In the genomic region with DNA sequence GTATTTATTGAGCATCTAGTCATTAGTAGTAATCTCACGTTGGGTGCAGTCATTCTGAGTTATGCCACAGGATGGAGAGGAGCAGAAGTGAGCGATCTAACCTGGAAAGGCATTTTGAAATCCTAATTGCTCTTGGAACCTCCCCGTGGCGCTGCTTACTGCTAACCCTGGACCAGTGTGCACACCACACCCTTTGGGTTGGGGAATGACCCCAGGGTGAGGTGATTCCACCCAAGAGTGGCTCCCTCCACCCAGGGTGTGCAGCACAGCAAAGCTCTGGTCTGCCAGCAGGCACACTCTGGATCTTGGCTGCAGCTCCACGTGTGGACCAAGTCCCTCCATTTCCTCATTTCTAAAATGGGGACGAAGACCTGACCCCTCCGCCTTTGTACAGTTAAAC, we compare ENCODE assay signal across 7 mouse cellular contexts. TPM values are rescaled to one million over a fixed set of nuclear protein-coding genes. Genes with fewer than 3 reads are reported as not detected.
DNase-seq lines count a peak whose midpoint lies in the region; ATAC-seq and TF ChIP-seq lines count a peak whose summit lies in the region.

No protein-coding gene starts in this region.

- peak; percentile 34 for TF ChIP-seq CTCF in heart, adult 2 months (IDR thresholded peaks at IDR 0.05)
- peak; percentile 30; the same call in 1 of the 2 replicates for TF ChIP-seq CTCF in liver, adult 2 months (IDR thresholded peaks at IDR 0.05; ENCODE audit: low read depth, low read length)
- no peak for TF ChIP-seq CTCF in cerebellum, adult 2 months (IDR thresholded peaks at IDR 0.05; ENCODE audit: borderline replicate concordance, insufficient read depth, low read depth, low read length)

- peak overlapping the region; percentile 24 for H3K4me3 ChIP-seq in megakaryocyte, embryonic 14.5 days (replicated peaks)
- peak overlapping the region; percentile 30; the same call in 1 of the 2 replicates for H3K4me3 ChIP-seq in heart, adult 2 months
- H3K4me3 ChIP-seq in liver, adult 2 months (ENCODE audit: insufficient read depth, low read depth, low read length): no peak overlapping the region
- no peak overlapping the region for H3K4me3 ChIP-seq in stomach, embryonic 15.5 days (replicated peaks)
- H3K4me3 ChIP-seq in cerebellum, adult 2 months (replicated peaks; ENCODE audit: insufficient read depth, low read depth, low read length): no peak overlapping the region

- peaks cover 28% of the 10 kb centered on the region for H3K36me3 ChIP-seq in megakaryocyte, embryonic 14.5 days (replicated peaks; ENCODE audit: low read length)
- H3K36me3 ChIP-seq in heart, adult 2 months (ENCODE audit: control insufficient read depth, insufficient read depth, low read length): peaks cover 28% of the 10 kb centered on the region
- H3K36me3 ChIP-seq in liver, adult 2 months (ENCODE audit: control insufficient read depth, insufficient read depth, low read length): no peaks in the 10 kb centered on the region
- H3K36me3 ChIP-seq in stomach, embryonic 15.5 days: no peaks in the 10 kb centered on the region

- DNase-seq in heart, adult 2 months: peak; percentile 67 to 73
- peak; percentile 98 for DNase-seq in liver, adult 2 months (ENCODE audit: extremely low read depth, low read depth, low spot score)
- no peak for DNase-seq in cerebellum, adult 2 months
- DNase-seq in right cerebral cortex, postnatal 10 days (ENCODE audit: low spot score in 2 of 2): no peak

- H3K9ac ChIP-seq in heart, adult 2 months (ENCODE audit: low read depth, low read length): peak overlapping the region; percentile 31
- H3K9ac ChIP-seq in liver, adult 2 months (ENCODE audit: low read depth, low read length): no peak overlapping the region
- H3K9ac ChIP-seq in stomach, embryonic 15.5 days: no peak overlapping the region

- 28% methylated on average over 7 of the region's 7 CpGs for whole genome bisulfite sequencing in heart, adult 2 months
- WGBS in liver, adult 2 months: 8% methylated on average over 7 of the region's 7 CpGs
- 71% methylated on average over 7 of the region's 7 CpGs for WGBS in stomach, embryonic 15.5 days
- WGBS in cerebellum, adult 2 months: 73% methylated on average over 7 of the region's 7 CpGs

- no peaks in the 10 kb centered on the region for H3K27me3 ChIP-seq in megakaryocyte, embryonic 14.5 days (replicated peaks)
- no peaks in the 10 kb centered on the region for H3K27me3 ChIP-seq in heart, adult 2 months (ENCODE audit: control insufficient read depth, insufficient read depth, low read length)
- no peaks in the 10 kb centered on the region for H3K27me3 ChIP-seq in liver, adult 2 months (ENCODE audit: control insufficient read depth, insufficient read depth, low read length)
- no peaks in the 10 kb centered on the region for H3K27me3 ChIP-seq in stomach, embryonic 15.5 days (replicated peaks)
- H3K27me3 ChIP-seq in cerebellum, adult 2 months (ENCODE audit: control insufficient read depth, insufficient read depth, low read length): no peaks in the 10 kb centered on the region

- H3K9me3 ChIP-seq in megakaryocyte, embryonic 14.5 days: no peaks in the 10 kb centered on the region
- H3K9me3 ChIP-seq in stomach, embryonic 15.5 days: no peaks in the 10 kb centered on the region

- peak; percentile 66; the same call in 1 of the 2 replicates for TF ChIP-seq EP300 in heart, adult 2 months (IDR thresholded peaks at IDR 0.05; ENCODE audit: insufficient read depth, low read depth, low read length)

- H3K4me2 ChIP-seq in stomach, embryonic 15.5 days: peak overlapping the region; percentile 51; the same call in 1 of the 2 replicates

- H3K4me1 ChIP-seq in megakaryocyte, embryonic 14.5 days: peaks cover 93% of the 10 kb centered on the region
- H3K4me1 ChIP-seq in heart, adult 2 months (ENCODE audit: control insufficient read depth, insufficient read depth, low read length): peaks cover 28% of the 10 kb centered on the region
- H3K4me1 ChIP-seq in liver, adult 2 months (ENCODE audit: control insufficient read depth, insufficient read depth, low read length): peaks cover 40% of the 10 kb centered on the region
- H3K4me1 ChIP-seq in stomach, embryonic 15.5 days: peaks cover 55% of the 10 kb centered on the region
- peaks cover 6% of the 10 kb centered on the region; the same call in 1 of the 2 replicates for H3K4me1 ChIP-seq in cerebellum, adult 2 months (ENCODE audit: control insufficient read depth, insufficient read depth, low read length)

- no peak for ATAC-seq in megakaryocyte, adult 5-6 weeks (ENCODE audit: poor library complexity, severe bottlenecking)
- no peak for ATAC-seq in stomach, embryonic 15.5 days (ENCODE audit: insufficient read depth, low FRiP score, low read depth)

- peak overlapping the region; percentile 99 for H3K27ac ChIP-seq in heart, adult 2 months
- peak overlapping the region; percentile 64 for H3K27ac ChIP-seq in liver, adult 2 months (replicated peaks; ENCODE audit: insufficient read depth, low read depth, low read length)
- peak overlapping the region; percentile 94 for H3K27ac ChIP-seq in stomach, embryonic 15.5 days
- no peak overlapping the region for H3K27ac ChIP-seq in cerebellum, adult 2 months (ENCODE audit: insufficient read depth, low read length)

- H3K79me2 ChIP-seq in heart, adult 2 months (replicated peaks; ENCODE audit: control insufficient read depth, insufficient read depth, low read length): peaks cover 3% of the 10 kb centered on the region; the same call in 1 of the 2 replicates
- H3K79me2 ChIP-seq in liver, adult 2 months (ENCODE audit: control insufficient read depth, insufficient read depth, low read length): peaks cover 24% of the 10 kb centered on the region; the same call in 1 of the 2 replicates

- intact Hi-C loops in heart, adult 2 months (cut with DNase I): no loop called here

- TF ChIP-seq POLR2A in heart, adult 2 months (IDR thresholded peaks at IDR 0.05; ENCODE audit: insufficient read depth, low read depth, low read length): no peak; the same call in 1 of the 2 replicates
- TF ChIP-seq POLR2A in liver, adult 2 months (IDR thresholded peaks at IDR 0.05; ENCODE audit: extremely low read depth, insufficient read depth, low read length): no peak
- no peak for TF ChIP-seq POLR2A in cerebellum, adult 2 months (IDR thresholded peaks at IDR 0.05; ENCODE audit: borderline replicate concordance, insufficient read depth, low read length)

RNA-seq across cellular contexts. Expression of a gene that starts 6.1 kb away (rescaled TPM):
- 73.1 and 120 TPM in 2 replicates for polyA plus RNA-seq in megakaryocyte, embryonic 14.5 days (2012; ENCODE audit: insufficient read depth, low replicate concordance)
- 114 and 119 TPM in 2 replicates for total RNA-seq in megakaryocyte, adult 5-6 weeks (2015)
- total RNA-seq in megakaryocyte, adult 5-6 weeks (2017): 43.4 and 55.4 TPM in 2 replicates
- total RNA-seq in heart, adult 2 months (2021): 10 to 100 TPM; 41.4 to 46.6 TPM
- 34.3 and 41.8 TPM in 2 replicates for polyA plus RNA-seq in heart, adult 2 months (2012; rRNA removed)
- 17.8 and 18.3 TPM in 2 replicates for total RNA-seq in liver, adult 2 months (2014; rRNA removed)
- 35.7 and 39.9 TPM in 2 replicates for polyA plus RNA-seq in liver, adult 2 months (2012; rRNA removed)
- 103 and 104 TPM in 2 replicates for polyA plus RNA-seq in stomach, embryonic 15.5 days (2015; fragmentation: Nextera tagmentation; extraction: Ambion mirVana)
- 16.4 and 18.6 TPM in 2 replicates for polyA plus RNA-seq in cerebellum, adult 2 months (2012; rRNA removed)

Comparison
In these comparisons a context has a peak if more than half of its experiments do, and no peak if none do; other contexts are left out.
1. H3K4me3 ChIP-seq: peak in megakaryocyte, embryonic 14.5 days (single experiment) and heart, adult 2 months (single experiment); none in liver, adult 2 months (single experiment), stomach, embryonic 15.5 days (single experiment) and cerebellum, adult 2 months (single experiment).
2. DNase-seq: peak in heart, adult 2 months (2 of 2) and liver, adult 2 months (single experiment); none in cerebellum, adult 2 months (0 of 2) and right cerebral cortex, postnatal 10 days (0 of 2).